Mouse (Mus musculus): ENCODE measurements around the gene Ttll2. TPM values are rescaled to one million over a fixed set of nuclear protein-coding genes. Genes with fewer than 3 reads are reported as not detected.
"Not testable (repeated sequence)": the region's sequence is repeated elsewhere in the genome, so short reads cannot be mapped to it uniquely, and the experiment has no call there.

Gene Ttll2
- total RNA-seq (2012; rRNA removed) (not detected in 2 replicates), polyA plus RNA-seq (2012; ENCODE audit: insufficient read depth in 1 of 2, insufficient read length in 2 of 2, low read depth in 1 of 2, low replicate concordance in 2 of 2, missing spikeins in 1 of 2) (not detected)

- H3K27me3 ChIP-seq (ENCODE audit: control insufficient read depth in 1 of 2, insufficient read depth in 2 of 2, low read length in 2 of 2); H3K4me3 ChIP-seq (ENCODE audit: control insufficient read depth in 1 of 2, insufficient read depth in 1 of 2, low read depth in 2 of 2, low read length in 2 of 2); H3K79me2 ChIP-seq (ENCODE audit: control insufficient read depth, insufficient read depth, low read length, poor library complexity); H3K36me3 ChIP-seq (ENCODE audit: control insufficient read depth in 1 of 2, insufficient read depth in 2 of 2, low read length in 2 of 2); H3K9me3 ChIP-seq (replicated peaks; ENCODE audit: insufficient read depth, low read length); H3K27ac ChIP-seq (ENCODE audit: control insufficient read depth, low read depth, low read length); H3K9ac ChIP-seq (ENCODE audit: control insufficient read depth, low read depth, low read length, poor library complexity, severe bottlenecking); H3K4me1 ChIP-seq (ENCODE audit: control insufficient read depth in 1 of 2, insufficient read depth in 2 of 2, low read length in 2 of 2); DNase-seq (ENCODE audit: low read depth, low spot score): not testable (repeated sequence)
Measured at GRCm38 (mm10) chr17:7352596-7352995, at the start of gene Ttll2. Ttll2 (minus strand) TSS chr17:7352696.

- not testable (repeated sequence) for H3K4me1 ChIP-seq (ENCODE audit: control insufficient read depth in 1 of 2, insufficient read depth in 2 of 2, low read length in 2 of 2); H3K4me3 ChIP-seq (ENCODE audit: control insufficient read depth in 1 of 2, insufficient read depth in 1 of 2, low read depth in 2 of 2, low read length in 2 of 2); DNase-seq (ENCODE audit: low read depth, low spot score); H3K9ac ChIP-seq (ENCODE audit: control insufficient read depth, low read depth, low read length, poor library complexity, severe bottlenecking); H3K36me3 ChIP-seq (ENCODE audit: control insufficient read depth in 1 of 2, insufficient read depth in 2 of 2, low read length in 2 of 2); H3K27me3 ChIP-seq (ENCODE audit: control insufficient read depth in 1 of 2, insufficient read depth in 2 of 2, low read length in 2 of 2); H3K79me2 ChIP-seq (ENCODE audit: control insufficient read depth, insufficient read depth, low read length, poor library complexity); H3K27ac ChIP-seq (ENCODE audit: control insufficient read depth, low read depth, low read length); H3K9me3 ChIP-seq (replicated peaks; ENCODE audit: insufficient read depth, low read length)
Measured at GRCm38 (mm10) chr17:7399770-7400169, 47.3 kb upstream of the Ttll2 start.

- not testable (repeated sequence) for H3K4me3 ChIP-seq (ENCODE audit: control insufficient read depth in 1 of 2, insufficient read depth in 1 of 2, low read depth in 2 of 2, low read length in 2 of 2); H3K27me3 ChIP-seq (ENCODE audit: control insufficient read depth in 1 of 2, insufficient read depth in 2 of 2, low read length in 2 of 2); H3K36me3 ChIP-seq (ENCODE audit: control insufficient read depth in 1 of 2, insufficient read depth in 2 of 2, low read length in 2 of 2); H3K9me3 ChIP-seq (replicated peaks; ENCODE audit: insufficient read depth, low read length); H3K27ac ChIP-seq (ENCODE audit: control insufficient read depth, low read depth, low read length); H3K9ac ChIP-seq (ENCODE audit: control insufficient read depth, low read depth, low read length, poor library complexity, severe bottlenecking); H3K79me2 ChIP-seq (ENCODE audit: control insufficient read depth, insufficient read depth, low read length, poor library complexity); H3K4me1 ChIP-seq (ENCODE audit: control insufficient read depth in 1 of 2, insufficient read depth in 2 of 2, low read length in 2 of 2); DNase-seq (ENCODE audit: low read depth, low spot score)
Measured at GRCm38 (mm10) chr17:7398198-7398847, 45.8 kb upstream of the Ttll2 start.

DNA sequence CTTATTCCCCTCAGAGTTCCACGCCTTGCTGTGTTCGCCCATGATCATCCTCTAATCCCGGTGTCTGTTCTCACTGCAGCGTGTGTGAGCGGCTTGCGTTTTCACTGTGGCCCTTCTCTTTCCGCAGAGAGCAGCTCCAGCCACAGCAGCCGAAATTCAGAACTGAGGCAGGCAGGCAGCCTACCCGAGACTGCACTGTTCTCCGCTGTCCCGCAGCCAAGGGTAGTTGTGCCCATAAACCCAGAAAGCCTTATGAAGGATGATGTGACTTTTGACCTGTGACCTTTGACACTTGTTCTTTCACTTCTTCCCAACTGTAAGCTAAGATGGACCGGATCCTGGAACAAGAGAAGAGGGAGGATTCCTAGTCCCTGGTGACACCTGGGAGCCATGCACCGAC is 44.6 kb upstream of the Ttll2 start:
- H3K79me2 ChIP-seq (ENCODE audit: control insufficient read depth, insufficient read depth, low read length, poor library complexity) = not testable (repeated sequence)

DNA sequence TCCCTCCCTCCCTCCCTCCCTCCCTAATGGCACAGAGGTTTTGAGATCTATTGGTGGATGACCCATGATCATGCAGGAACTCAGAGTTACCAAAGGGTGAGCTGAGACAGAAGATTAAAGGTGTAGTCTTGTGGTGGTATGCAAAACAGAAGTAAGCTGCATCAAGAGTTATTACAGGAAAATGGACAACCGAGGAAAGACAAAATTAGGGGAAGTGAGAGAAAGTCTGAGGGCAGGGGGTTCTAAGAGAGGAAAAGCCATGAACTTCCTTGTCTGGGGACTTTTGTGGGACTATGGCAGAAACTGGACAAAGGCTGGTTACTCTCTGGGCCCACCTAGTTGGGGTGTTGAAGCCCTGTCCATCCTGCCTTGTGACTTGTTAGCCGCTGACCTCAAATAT is 43.8 kb upstream of the Ttll2 start:
- H3K4me3 ChIP-seq (ENCODE audit: control insufficient read depth in 1 of 2, insufficient read depth in 1 of 2, low read depth in 2 of 2, low read length in 2 of 2); H3K4me1 ChIP-seq (ENCODE audit: control insufficient read depth in 1 of 2, insufficient read depth in 2 of 2, low read length in 2 of 2); H3K9ac ChIP-seq (ENCODE audit: control insufficient read depth, low read depth, low read length, poor library complexity, severe bottlenecking); H3K36me3 ChIP-seq (ENCODE audit: control insufficient read depth in 1 of 2, insufficient read depth in 2 of 2, low read length in 2 of 2); H3K27me3 ChIP-seq (ENCODE audit: control insufficient read depth in 1 of 2, insufficient read depth in 2 of 2, low read length in 2 of 2); DNase-seq (ENCODE audit: low read depth, low spot score); H3K27ac ChIP-seq (ENCODE audit: control insufficient read depth, low read depth, low read length); H3K9me3 ChIP-seq (replicated peaks; ENCODE audit: insufficient read depth, low read length); H3K79me2 ChIP-seq (ENCODE audit: control insufficient read depth, insufficient read depth, low read length, poor library complexity): not testable (repeated sequence)

More for the DNA sequence above, 44.6 kb upstream of the Ttll2 start:
- H3K9me3 ChIP-seq (replicated peaks; ENCODE audit: insufficient read depth, low read length); H3K9ac ChIP-seq (ENCODE audit: control insufficient read depth, low read depth, low read length, poor library complexity, severe bottlenecking); H3K36me3 ChIP-seq (ENCODE audit: control insufficient read depth in 1 of 2, insufficient read depth in 2 of 2, low read length in 2 of 2); H3K4me1 ChIP-seq (ENCODE audit: control insufficient read depth in 1 of 2, insufficient read depth in 2 of 2, low read length in 2 of 2); H3K27me3 ChIP-seq (ENCODE audit: control insufficient read depth in 1 of 2, insufficient read depth in 2 of 2, low read length in 2 of 2); H3K4me3 ChIP-seq (ENCODE audit: control insufficient read depth in 1 of 2, insufficient read depth in 1 of 2, low read depth in 2 of 2, low read length in 2 of 2); DNase-seq (ENCODE audit: low read depth, low spot score); H3K27ac ChIP-seq (ENCODE audit: control insufficient read depth, low read depth, low read length): not testable (repeated sequence)

DNA sequence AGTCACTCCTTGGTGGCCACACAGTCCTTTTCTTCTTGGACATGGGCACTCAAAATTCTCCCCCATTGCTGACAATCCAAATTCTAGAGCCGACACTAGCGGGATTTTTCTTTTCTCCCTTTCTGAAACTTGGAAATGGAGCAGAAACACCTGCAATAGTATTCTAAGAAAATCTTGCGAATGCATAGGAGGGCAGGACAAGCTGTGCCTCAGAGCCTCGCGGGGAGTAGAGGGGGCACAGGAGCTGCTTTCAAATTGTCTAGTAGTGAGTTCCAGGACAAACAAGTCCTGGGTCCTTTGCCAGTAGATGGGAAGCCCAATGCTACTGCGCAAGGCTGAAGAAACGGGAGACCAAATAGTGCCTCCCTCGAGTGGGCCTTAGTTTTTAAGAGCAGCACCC is 43.2 kb upstream of the Ttll2 start:
- H3K4me3 ChIP-seq (ENCODE audit: control insufficient read depth in 1 of 2, insufficient read depth in 1 of 2, low read depth in 2 of 2, low read length in 2 of 2); H3K27me3 ChIP-seq (ENCODE audit: control insufficient read depth in 1 of 2, insufficient read depth in 2 of 2, low read length in 2 of 2); H3K27ac ChIP-seq (ENCODE audit: control insufficient read depth, low read depth, low read length); DNase-seq (ENCODE audit: low read depth, low spot score); H3K9ac ChIP-seq (ENCODE audit: control insufficient read depth, low read depth, low read length, poor library complexity, severe bottlenecking); H3K79me2 ChIP-seq (ENCODE audit: control insufficient read depth, insufficient read depth, low read length, poor library complexity); H3K9me3 ChIP-seq (replicated peaks; ENCODE audit: insufficient read depth, low read length); H3K4me1 ChIP-seq (ENCODE audit: control insufficient read depth in 1 of 2, insufficient read depth in 2 of 2, low read length in 2 of 2); H3K36me3 ChIP-seq (ENCODE audit: control insufficient read depth in 1 of 2, insufficient read depth in 2 of 2, low read length in 2 of 2): not testable (repeated sequence)

- H3K36me3 ChIP-seq (ENCODE audit: control insufficient read depth in 1 of 2, insufficient read depth in 2 of 2, low read length in 2 of 2) = not testable (repeated sequence)
Measured at GRCm38 (mm10) chr17:7395116-7395515, 42.6 kb upstream of the Ttll2 start.

More at GRCm38 (mm10) chr17:7395116-7395515, 42.6 kb upstream of the Ttll2 start:
- not testable (repeated sequence) for DNase-seq (ENCODE audit: low read depth, low spot score); H3K9ac ChIP-seq (ENCODE audit: control insufficient read depth, low read depth, low read length, poor library complexity, severe bottlenecking); H3K4me3 ChIP-seq (ENCODE audit: control insufficient read depth in 1 of 2, insufficient read depth in 1 of 2, low read depth in 2 of 2, low read length in 2 of 2); H3K4me1 ChIP-seq (ENCODE audit: control insufficient read depth in 1 of 2, insufficient read depth in 2 of 2, low read length in 2 of 2); H3K79me2 ChIP-seq (ENCODE audit: control insufficient read depth, insufficient read depth, low read length, poor library complexity); H3K9me3 ChIP-seq (replicated peaks; ENCODE audit: insufficient read depth, low read length); H3K27ac ChIP-seq (ENCODE audit: control insufficient read depth, low read depth, low read length); H3K27me3 ChIP-seq (ENCODE audit: control insufficient read depth in 1 of 2, insufficient read depth in 2 of 2, low read length in 2 of 2)
